Mouse (Mus musculus) bone marrow, adult 2 months (tissue): ENCODE results near the gene Tmem50a. TPM values are rescaled to one million over a fixed set of nuclear protein-coding genes. Genes with fewer than 3 reads are reported as not detected.
A peak's percentile ranks its signal among the peaks of the same experiment; 100 is the strongest.

Experiments
- H3K27ac ChIP-seq: fragments of 200-500 bp; 2 replicates; pipeline ENCODE4 v1.5.1; 2012; ENCODE audit warnings: low read depth, mild to moderate bottlenecking, control low read depth, inconsistent platforms, low read length; ENCODE audit not compliant: control insufficient read depth, poor library complexity, insufficient read depth
- H3K4me1 ChIP-seq: fragments of 200-500 bp; 2 replicates; pipeline ENCODE4 v1.6.1; 2011; ENCODE audit warnings: low read length; ENCODE audit not compliant: control insufficient read depth, insufficient read depth
- H3K4me3 ChIP-seq: fragments of 200-500 bp; replicated peaks from 2 replicates; pipeline ENCODE3; 2011; ENCODE audit warnings: mild to moderate bottlenecking, low read depth, low read length, control low read depth; ENCODE audit not compliant: control insufficient read depth
- CTCF ChIP-seq: fragments of 200-500 bp; IDR thresholded peaks from 2 replicates; pipeline ENCODE4 v1.5.1; 2011; ENCODE audit warnings: low read length, control low read depth; ENCODE audit not compliant: control insufficient read depth, insufficient read depth
- POLR2A ChIP-seq: fragments of 200-500 bp; IDR thresholded peaks from 2 replicates; pipeline ENCODE4 v1.6.1; 2011; ENCODE audit warnings: low read depth, mild to moderate bottlenecking, control low read depth, low read length, borderline replicate concordance; ENCODE audit not compliant: control insufficient read depth
- WGBS: fragments of 180-500 bp; shearing (Covaris S2); methylation state at CpG from one replicate; pipeline ENCODE4 v1.1.7; 2018; 5-methylcytosine and 5-hydroxymethylcytosine counted together
- polyA plus RNA-seq: library from polyadenylated mRNA; stranded (reverse); fragments of >200 nt; gene quantifications from 2 replicates; pipeline ENCODE4 v1.2.4, GENCODE M21; 2011; ENCODE audit warnings: low replicate concordance; ENCODE audit not compliant: missing spikeins, insufficient read depth, insufficient read length

Tmem50a gene
- polyA plus RNA-seq, 1 experiment: 127 TPM

GRCm38 (mm10) chr4:134903046-134903445, 11.8 kb downstream of the Tmem50a start:
- Histone ChIP-seq H3K4me1 (no peaks in the 10 kb centered on the region), H3K4me3 (no peak overlapping the region), H3K27ac (no peak overlapping the region)
- WGBS: 84% methylated on average over 7 of the region's 7 CpGs
- TF ChIP-seq CTCF (no peak), POLR2A (no peak)

GRCm38 (mm10) chr4:134901126-134901525, 13.7 kb downstream of the Tmem50a start:
- H3K27ac ChIP-seq: no peak overlapping the region
- TF ChIP-seq POLR2A: no peak
- TF ChIP-seq CTCF: no peak
- no peak overlapping the region for H3K4me3 ChIP-seq
- no peaks in the 10 kb centered on the region for H3K4me1 ChIP-seq
- 92% methylated on average over 8 of the region's 8 CpGs for WGBS

- no peak for TF ChIP-seq CTCF
- TF ChIP-seq POLR2A: no peak
- Histone ChIP-seq H3K4me1 (no peaks in the 10 kb centered on the region), H3K4me3 (no peak overlapping the region), H3K27ac (no peak overlapping the region)
- WGBS: 96% methylated on average over 6 of the region's 6 CpGs
Observed at GRCm38 (mm10) chr4:134897256-134897655, 17.6 kb downstream of the Tmem50a start.

- no peak overlapping the region for H3K4me3 ChIP-seq
- WGBS: 61% methylated on average over 6 of the region's 6 CpGs
- no peak for TF ChIP-seq CTCF
- TF ChIP-seq POLR2A: no peak
- no peak overlapping the region for H3K27ac ChIP-seq
- H3K4me1 ChIP-seq: no peaks in the 10 kb centered on the region
Observed at GRCm38 (mm10) chr4:134892096-134892495, 22.7 kb downstream of the Tmem50a start.

- Histone ChIP-seq H3K27ac (no peak overlapping the region), H3K4me3 (no peak overlapping the region), H3K4me1 (no peaks in the 10 kb centered on the region)
- no peak for TF ChIP-seq POLR2A
- TF ChIP-seq CTCF: no peak
- WGBS: 95% methylated on average over 4 of the region's 4 CpGs
Observed at GRCm38 (mm10) chr4:134884364-134884763, 30.5 kb downstream of the Tmem50a start.

- H3K27ac ChIP-seq: no peak overlapping the region
- no peak overlapping the region for H3K4me3 ChIP-seq
- H3K4me1 ChIP-seq: no peaks in the 10 kb centered on the region
- no peak for TF ChIP-seq POLR2A
- TF ChIP-seq CTCF: no peak
- 68% methylated on average over 10 of the region's 10 CpGs for WGBS
Observed at GRCm38 (mm10) chr4:134883808-134884207, 31.0 kb downstream of the Tmem50a start.

- H3K4me1 ChIP-seq: no peaks in the 10 kb centered on the region
- TF ChIP-seq POLR2A (no peak), CTCF (peak; percentile 69)
- H3K27ac ChIP-seq: no peak overlapping the region
- 42% methylated on average over 7 of the region's 7 CpGs for WGBS
- no peak overlapping the region for H3K4me3 ChIP-seq
Observed at GRCm38 (mm10) chr4:134883266-134883665, 31.6 kb downstream of the Tmem50a start.

- Histone ChIP-seq H3K4me3 (no peak overlapping the region), H3K4me1 (no peaks in the 10 kb centered on the region), H3K27ac (no peak overlapping the region)
- TF ChIP-seq CTCF (peak; percentile 58), POLR2A (no peak)
- WGBS: 51% methylated on average over 6 of the region's 6 CpGs
Observed at GRCm38 (mm10) chr4:134880041-134880440, 34.8 kb downstream of the Tmem50a start.

- H3K4me3 ChIP-seq: no peak overlapping the region
- H3K27ac ChIP-seq: no peak overlapping the region
- TF ChIP-seq POLR2A (no peak), CTCF (peak; percentile 80)
- H3K4me1 ChIP-seq: no peaks in the 10 kb centered on the region
- WGBS: 11% methylated on average over 17 of the region's 17 CpGs
Observed at GRCm38 (mm10) chr4:134879410-134879981, 35.3 kb downstream of the Tmem50a start.
